Mouse (Mus musculus): ENCODE results near the gene Ell. TPM values are rescaled to one million over a fixed set of nuclear protein-coding genes. Genes with fewer than 3 reads are reported as not detected.

Gene Ell
- polyA plus RNA-seq, 1 experiment from 2014 or later: 15.4 TPM

- peaks cover 6% of the 10 kb centered on the region; the same call in 1 of the 2 replicates for H3K4me1 ChIP-seq (replicated peaks; ENCODE audit: control insufficient read depth, insufficient read depth, low read length)
- no peak for ATAC-seq (ENCODE audit: low FRiP score)
These were observed 25.8 kb upstream of the Ell start for GRCm38 (mm10) chr8:70513441-70513840.

GRCm38 (mm10) chr8:70517940-70518643 lies 21.2 kb upstream of the Ell start:
- H3K4me1 ChIP-seq (replicated peaks; ENCODE audit: control insufficient read depth, insufficient read depth, low read length): peaks cover 3% of the 10 kb centered on the region; the same call in 1 of the 2 replicates
- H3K27me3 ChIP-seq (ENCODE audit: control insufficient read depth, insufficient read depth, low read length): no peaks in the 10 kb centered on the region
- no peak overlapping the region for H3K27ac ChIP-seq (ENCODE audit: low read depth, low read length)
- 79% methylated on average over 10 of the region's 10 CpGs for WGBS
- no peak overlapping the region for H3K9ac ChIP-seq (ENCODE audit: low read depth, low read length)
- H3K36me3 ChIP-seq (ENCODE audit: control insufficient read depth, insufficient read depth, low read length): peaks cover 3% of the 10 kb centered on the region; the same call in 1 of the 2 replicates
- no peak for DNase-seq (ENCODE audit: low spot score)
- no peak for ATAC-seq (ENCODE audit: low FRiP score)
- no peak overlapping the region for H3K4me2 ChIP-seq (replicated peaks; ENCODE audit: low read depth, low read length)
- no peak overlapping the region for H3K4me3 ChIP-seq (ENCODE audit: low read depth, low read length)
- no peaks in the 10 kb centered on the region for H3K9me3 ChIP-seq (ENCODE audit: control insufficient read depth, low read length)

More at GRCm38 (mm10) chr8:70513441-70513840, 25.8 kb upstream of the Ell start:
- no peak for DNase-seq (ENCODE audit: low spot score)
- WGBS: 89% methylated on average over 2 of the region's 2 CpGs
- H3K4me2 ChIP-seq (replicated peaks; ENCODE audit: low read depth, low read length): no peak overlapping the region
- no peaks in the 10 kb centered on the region for H3K9me3 ChIP-seq (ENCODE audit: control insufficient read depth, low read length)
- no peak overlapping the region for H3K9ac ChIP-seq (ENCODE audit: low read depth, low read length)
- H3K4me3 ChIP-seq (ENCODE audit: low read depth, low read length): no peak overlapping the region
- no peak overlapping the region for H3K27ac ChIP-seq (ENCODE audit: low read depth, low read length)
- peaks cover 5% of the 10 kb centered on the region; the same call in 1 of the 2 replicates for H3K36me3 ChIP-seq (ENCODE audit: control insufficient read depth, insufficient read depth, low read length)
- H3K27me3 ChIP-seq (ENCODE audit: control insufficient read depth, insufficient read depth, low read length): no peaks in the 10 kb centered on the region

- H3K9me3 ChIP-seq (ENCODE audit: control insufficient read depth, low read length): no peaks in the 10 kb centered on the region
- no peak overlapping the region for H3K27ac ChIP-seq (ENCODE audit: low read depth, low read length)
- no peak overlapping the region for H3K4me3 ChIP-seq (ENCODE audit: low read depth, low read length)
- 92% methylated on average over 6 of the region's 6 CpGs for WGBS
- H3K9ac ChIP-seq (ENCODE audit: low read depth, low read length): no peak overlapping the region
- no peak for ATAC-seq (ENCODE audit: low FRiP score)
- no peak overlapping the region for H3K4me2 ChIP-seq (replicated peaks; ENCODE audit: low read depth, low read length)
- no peaks in the 10 kb centered on the region for H3K27me3 ChIP-seq (ENCODE audit: control insufficient read depth, insufficient read depth, low read length)
- no peak for DNase-seq (ENCODE audit: low spot score)
- H3K36me3 ChIP-seq (ENCODE audit: control insufficient read depth, insufficient read depth, low read length): peaks cover 3% of the 10 kb centered on the region; the same call in 1 of the 2 replicates
- peaks cover 3% of the 10 kb centered on the region; the same call in 1 of the 2 replicates for H3K4me1 ChIP-seq (replicated peaks; ENCODE audit: control insufficient read depth, insufficient read depth, low read length)
These were observed 20.2 kb upstream of the Ell start for GRCm38 (mm10) chr8:70519043-70519442.

GRCm38 (mm10) chr8:70519606-70520005 lies 19.7 kb upstream of the Ell start:
- Histone ChIP-seq H3K27me3 (ENCODE audit: control insufficient read depth, insufficient read depth, low read length) (no peaks in the 10 kb centered on the region), H3K4me2 (replicated peaks; ENCODE audit: low read depth, low read length) (no peak overlapping the region), H3K9me3 (ENCODE audit: control insufficient read depth, low read length) (no peaks in the 10 kb centered on the region), H3K9ac (ENCODE audit: low read depth, low read length) (no peak overlapping the region), H3K4me3 (ENCODE audit: low read depth, low read length) (no peak overlapping the region), H3K4me1 (replicated peaks; ENCODE audit: control insufficient read depth, insufficient read depth, low read length) (peaks cover 3% of the 10 kb centered on the region; the same call in 1 of the 2 replicates), H3K27ac (ENCODE audit: low read depth, low read length) (no peak overlapping the region), H3K36me3 (ENCODE audit: control insufficient read depth, insufficient read depth, low read length) (peaks cover 3% of the 10 kb centered on the region; the same call in 1 of the 2 replicates)
- ATAC-seq (ENCODE audit: low FRiP score) (no peak), DNase-seq (ENCODE audit: low spot score) (no peak)
- 72% methylated on average over 2 of the region's 2 CpGs for WGBS

DNA sequence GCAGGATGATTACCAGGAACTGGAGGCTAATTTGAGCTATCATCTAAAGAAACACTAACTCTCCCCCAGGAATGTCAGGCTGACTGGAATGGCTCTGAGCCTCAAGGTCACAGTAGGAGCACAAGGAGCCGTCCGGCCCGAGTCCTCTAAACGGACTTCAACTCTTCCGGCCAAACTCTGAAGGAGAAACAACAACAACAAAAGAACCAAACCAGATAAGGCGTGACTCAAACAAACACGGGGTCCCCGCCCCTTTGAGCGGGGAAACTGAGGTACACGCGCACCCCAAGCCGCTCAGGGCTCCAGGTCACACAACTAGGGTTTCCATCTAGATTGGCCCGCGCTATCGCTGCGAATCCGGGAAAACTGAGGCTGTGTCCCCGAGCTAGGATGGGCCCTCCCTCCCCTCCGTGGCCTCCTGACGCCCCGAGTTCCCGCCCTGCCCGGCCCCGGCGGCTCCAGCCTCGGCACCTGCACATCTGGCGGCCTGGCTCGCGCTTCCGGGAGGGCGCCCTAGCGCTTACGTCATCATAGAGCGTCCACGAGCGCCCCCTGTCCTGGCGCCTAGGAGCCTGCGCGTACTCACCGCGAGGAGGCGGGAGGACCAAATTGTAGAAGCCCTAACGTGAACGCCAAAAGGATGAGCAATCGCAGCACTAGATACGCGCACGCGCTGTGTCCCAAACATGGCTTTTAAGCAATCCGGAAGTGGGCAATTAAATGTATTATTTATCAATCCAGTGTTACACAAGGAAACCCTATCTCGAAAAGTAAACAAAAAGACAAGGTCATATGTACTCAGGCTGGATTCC lies 16.5 kb upstream of the Ell start:
- peak overlapping the region; percentile 79 for H3K4me3 ChIP-seq (ENCODE audit: low read depth, low read length)
- H3K9ac ChIP-seq (ENCODE audit: low read depth, low read length): peak overlapping the region; percentile 78
- no peaks in the 10 kb centered on the region for H3K27me3 ChIP-seq (ENCODE audit: control insufficient read depth, insufficient read depth, low read length)
- H3K4me1 ChIP-seq (replicated peaks; ENCODE audit: control insufficient read depth, insufficient read depth, low read length): peaks cover 4% of the 10 kb centered on the region; the same call in 1 of the 2 replicates
- no peaks in the 10 kb centered on the region for H3K36me3 ChIP-seq (ENCODE audit: control insufficient read depth, insufficient read depth, low read length)
- peak overlapping the region; percentile 60 for H3K4me2 ChIP-seq (replicated peaks; ENCODE audit: low read depth, low read length)
- H3K9me3 ChIP-seq (ENCODE audit: control insufficient read depth, low read length): no peaks in the 10 kb centered on the region
- WGBS: under 1% methylated on average over 51 of the region's 51 CpGs
- ATAC-seq (ENCODE audit: low FRiP score) (peak; percentile 81), DNase-seq (ENCODE audit: low spot score) (peak; percentile 97)
- peak overlapping the region; percentile 58 for H3K27ac ChIP-seq (ENCODE audit: low read depth, low read length)

GRCm38 (mm10) chr8:70527111-70527511 lies 12.1 kb upstream of the Ell start:
- Histone ChIP-seq H3K4me3 (ENCODE audit: low read depth, low read length) (peak overlapping the region; percentile 67), H3K27me3 (ENCODE audit: control insufficient read depth, insufficient read depth, low read length) (no peaks in the 10 kb centered on the region), H3K9ac (ENCODE audit: low read depth, low read length) (peak overlapping the region; percentile 55), H3K4me1 (replicated peaks; ENCODE audit: control insufficient read depth, insufficient read depth, low read length) (peaks cover 8% of the 10 kb centered on the region; the same call in 1 of the 2 replicates), H3K27ac (ENCODE audit: low read depth, low read length) (no peak overlapping the region), H3K36me3 (ENCODE audit: control insufficient read depth, insufficient read depth, low read length) (peaks cover 5% of the 10 kb centered on the region; the same call in 1 of the 2 replicates), H3K9me3 (ENCODE audit: control insufficient read depth, low read length) (no peaks in the 10 kb centered on the region), H3K4me2 (replicated peaks; ENCODE audit: low read depth, low read length) (peak overlapping the region; percentile 65)
- DNase-seq (ENCODE audit: low spot score): no peak
- ATAC-seq (ENCODE audit: low FRiP score): 0 out of 2 replicates have a peak, but pooled peaks have one; percentile 26
- 1% methylated on average over 8 of the region's 8 CpGs for WGBS

DNA sequence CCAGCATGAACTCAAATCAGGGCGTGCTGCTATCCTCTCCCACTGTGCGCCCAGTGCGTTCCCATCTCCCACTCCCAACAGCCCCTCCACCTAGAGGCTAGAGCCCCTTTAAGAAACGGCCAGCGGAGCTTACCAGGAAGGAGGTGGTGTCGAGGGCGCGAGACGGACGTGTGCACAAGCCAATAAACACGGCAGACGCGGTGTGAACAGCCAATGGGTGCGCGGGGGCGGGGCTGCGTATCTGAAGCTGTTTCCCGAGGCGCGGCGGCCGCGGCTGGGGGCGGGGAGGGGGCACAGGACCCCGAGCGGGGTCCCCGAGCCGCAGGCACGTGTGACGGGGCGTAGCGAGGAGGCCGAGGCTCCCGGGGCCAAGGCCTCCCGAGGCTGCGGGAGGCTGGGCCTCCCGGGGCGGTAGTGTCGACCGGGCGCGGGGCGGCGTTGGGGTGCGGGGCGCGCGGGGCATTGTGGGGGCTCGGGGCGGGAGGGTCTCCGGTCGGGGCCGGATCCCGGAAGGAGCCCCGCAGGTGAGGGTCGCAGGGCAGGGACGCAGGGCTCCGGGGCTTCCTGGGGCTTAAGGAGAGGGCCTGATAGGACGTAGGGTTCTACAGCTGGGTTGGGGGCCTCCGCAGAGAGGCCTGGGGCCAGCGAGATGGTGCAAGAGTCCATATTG lies 11.6 kb upstream of the Ell start, which contains the start of the genes Fkbp8 and Kxd1:
Gene Fkbp8 (plus strand): TSS at position 213 of the 670 bp plus-strand sequence.
Gene Kxd1 (minus strand): TSS at position 445 of the 670 bp plus-strand sequence.
- peak; percentile 99 for DNase-seq (ENCODE audit: low spot score)
- Histone ChIP-seq H3K9me3 (ENCODE audit: control insufficient read depth, low read length) (no peaks in the 10 kb centered on the region), H3K4me1 (replicated peaks; ENCODE audit: control insufficient read depth, insufficient read depth, low read length) (peaks cover 5% of the 10 kb centered on the region; the same call in 1 of the 2 replicates), H3K4me2 (replicated peaks; ENCODE audit: low read depth, low read length) (peak within 1 kb of the TSS; percentile 84), H3K9ac (ENCODE audit: low read depth, low read length) (peak within 1 kb of the TSS; percentile 84), H3K36me3 (ENCODE audit: control insufficient read depth, insufficient read depth, low read length) (peaks cover 9% of the 10 kb centered on the region; the same call in 1 of the 2 replicates), H3K27me3 (ENCODE audit: control insufficient read depth, insufficient read depth, low read length) (no peaks in the 10 kb centered on the region), H3K4me3 (ENCODE audit: low read depth, low read length) (peak within 1 kb of the TSS; percentile 67), H3K27ac (ENCODE audit: low read depth, low read length) (peak within 1 kb of the TSS; percentile 74)
- WGBS: 0% methylated on average over 33 of the region's 61 CpGs
- peak; percentile 94 for ATAC-seq (ENCODE audit: low FRiP score)

DNA sequence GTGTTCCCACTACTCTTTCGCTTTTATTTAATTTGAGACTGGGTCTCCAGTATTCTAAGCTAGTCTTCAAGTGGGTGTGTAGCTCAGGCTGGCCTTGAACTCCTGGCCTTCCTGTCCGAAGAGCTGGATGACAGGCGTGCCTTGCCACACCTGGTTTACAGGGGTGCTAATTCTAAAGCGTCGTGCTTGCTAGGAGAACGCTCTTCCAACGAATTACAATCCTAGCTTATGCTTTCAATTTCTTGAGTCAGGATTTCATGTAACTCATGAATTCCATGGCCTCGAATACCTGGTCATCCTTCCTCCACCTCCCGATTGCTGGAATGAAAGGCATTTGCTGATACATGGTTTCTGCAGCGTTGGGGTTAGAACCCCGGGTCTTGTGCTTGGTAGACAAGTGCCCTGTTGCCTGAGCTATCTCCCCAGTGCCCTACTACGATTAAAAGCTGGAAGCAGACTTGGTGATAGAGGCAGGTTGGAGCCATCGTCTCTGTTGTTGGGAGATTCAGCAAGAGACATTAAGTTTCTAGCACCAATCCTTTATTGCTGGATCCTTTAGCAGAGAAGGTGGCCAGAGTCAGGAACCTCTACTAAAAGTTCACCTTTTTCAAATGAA lies 11.0 kb upstream of the Ell start:
- Histone ChIP-seq H3K4me3 (ENCODE audit: low read depth, low read length) (peak overlapping the region; percentile 67), H3K4me1 (replicated peaks; ENCODE audit: control insufficient read depth, insufficient read depth, low read length) (peaks cover 5% of the 10 kb centered on the region; the same call in 1 of the 2 replicates), H3K27ac (ENCODE audit: low read depth, low read length) (peak overlapping the region; percentile 74), H3K9ac (ENCODE audit: low read depth, low read length) (peak overlapping the region; percentile 84), H3K36me3 (ENCODE audit: control insufficient read depth, insufficient read depth, low read length) (peaks cover 9% of the 10 kb centered on the region; the same call in 1 of the 2 replicates), H3K27me3 (ENCODE audit: control insufficient read depth, insufficient read depth, low read length) (no peaks in the 10 kb centered on the region), H3K4me2 (replicated peaks; ENCODE audit: low read depth, low read length) (peak overlapping the region; percentile 84), H3K9me3 (ENCODE audit: control insufficient read depth, low read length) (no peaks in the 10 kb centered on the region)
- no peak for ATAC-seq (ENCODE audit: low FRiP score)
- 39% methylated on average over 13 of the region's 13 CpGs for WGBS
- DNase-seq (ENCODE audit: low spot score): no peak

All from hindbrain, embryonic 11.5 days (tissue).